Mouse (Mus musculus): Measurements from ENCODE around the gene Bap1. TPM values are rescaled to one million over a fixed set of nuclear protein-coding genes. Genes with fewer than 3 reads are reported as not detected.

The Bap1 gene
- total RNA-seq, 1 experiment, result 77.8 TPM

- H3K4me3 ChIP-seq (ENCODE audit: insufficient read depth in 1 of 2, low read depth in 1 of 2, low read length in 2 of 2, poor library complexity in 1 of 2, severe bottlenecking in 1 of 2), result peak overlapping the region; percentile 37 to 38; a peak in 3 of 4 replicates
- peak; percentile 88 for DNase-seq (ENCODE audit: low read depth, low spot score)
- H3K9ac ChIP-seq (ENCODE audit: insufficient read depth, low read depth, low read length, poor library complexity, severe bottlenecking), result peak overlapping the region; percentile 16
- in situ Hi-C loops (cut with MboI; ENCODE audit: low sequenced_read_pairs in 2 of 2, unreplicated experiment in 2 of 2), result no loop called here
- no peak overlapping the region for H3K27ac ChIP-seq (ENCODE audit: insufficient read depth, low read depth, low read length, poor library complexity, severe bottlenecking)
- peaks cover 0 to 5% of the 10 kb centered on the region in 2 experiments; a peak in 1 of 4 replicates for H3K4me1 ChIP-seq (ENCODE audit: control insufficient read depth in 2 of 2, insufficient read depth in 2 of 2, low read length in 2 of 2, poor library complexity in 1 of 2)
- H3K9me3 ChIP-seq (ENCODE audit: control insufficient read depth, insufficient read depth, low read depth, low read length), result no peaks in the 10 kb centered on the region
- TF ChIP-seq HCFC1 (IDR thresholded peaks at IDR 0.05; ENCODE audit: borderline replicate concordance, insufficient read depth, low read length) (no peak), MAFK (IDR thresholded peaks at IDR 0.05; ENCODE audit: insufficient read depth, low read depth, low read length) (no peak), CHD2 (IDR thresholded peaks at IDR 0.05; ENCODE audit: low read depth, low read length) (no peak), ZC3H11A (IDR thresholded peaks at IDR 0.05; ENCODE audit: borderline replicate concordance, low read depth, low read length) (no peak), ZNF384 (IDR thresholded peaks at IDR 0.05; ENCODE audit: low read depth, low read length) (no peak)
- H3K36me3 ChIP-seq (ENCODE audit: control insufficient read depth, insufficient read depth, low read length, poor library complexity, severe bottlenecking), result no peaks in the 10 kb centered on the region
Observed at GRCm38 (mm10) chr14:31233996-31234591, 17.2 kb upstream of the Bap1 start.

DNA sequence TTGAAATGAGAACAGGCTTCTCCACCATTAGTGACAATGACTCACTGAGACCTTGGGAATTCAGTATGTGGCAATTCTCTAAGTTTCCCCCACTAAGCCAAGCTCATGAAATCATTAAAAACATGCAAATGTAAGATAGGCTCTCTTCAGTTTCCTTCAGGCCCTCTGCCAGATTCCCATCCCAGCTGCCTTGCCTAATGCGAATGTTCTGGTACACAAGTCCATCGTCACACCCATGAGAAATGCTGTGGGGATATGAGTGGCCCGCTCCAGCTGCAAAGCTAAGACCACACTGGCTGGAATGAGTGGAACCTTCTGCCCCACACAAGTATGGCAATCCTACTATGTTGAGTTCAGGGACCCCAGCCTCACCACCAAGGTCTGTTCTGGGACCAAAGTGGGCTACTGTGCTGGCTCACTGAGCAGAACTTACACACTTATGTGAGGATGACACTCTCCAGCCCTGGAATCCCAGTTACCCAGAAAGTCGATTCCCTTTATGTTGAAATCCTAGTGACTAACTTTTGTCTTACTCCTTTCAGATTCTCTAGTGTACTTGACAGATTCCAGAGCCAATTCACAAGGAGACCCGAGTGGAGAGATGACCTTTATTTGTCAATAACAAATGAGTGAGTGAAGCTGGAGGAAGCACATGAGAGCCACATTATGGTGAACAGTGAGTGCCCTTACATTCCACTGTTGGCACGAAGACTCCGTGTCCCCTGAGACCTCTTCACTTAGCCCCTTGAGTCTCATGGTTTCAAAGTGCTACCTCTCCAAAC is 14.0 kb upstream of the Bap1 start:
- no peak for DNase-seq (ENCODE audit: low read depth, low spot score)
- Histone ChIP-seq H3K9ac (ENCODE audit: insufficient read depth, low read depth, low read length, poor library complexity, severe bottlenecking) (no peak overlapping the region), H3K36me3 (ENCODE audit: control insufficient read depth, insufficient read depth, low read length, poor library complexity, severe bottlenecking) (no peaks in the 10 kb centered on the region), H3K27ac (ENCODE audit: insufficient read depth, low read depth, low read length, poor library complexity, severe bottlenecking) (no peak overlapping the region), H3K4me1 (ENCODE audit: control insufficient read depth in 2 of 2, insufficient read depth in 2 of 2, low read length in 2 of 2, poor library complexity in 1 of 2) (peaks cover 0 to 5% of the 10 kb centered on the region in 2 experiments; a peak in 1 of 4 replicates), H3K4me3 (ENCODE audit: insufficient read depth in 1 of 2, low read depth in 1 of 2, low read length in 2 of 2, poor library complexity in 1 of 2, severe bottlenecking in 1 of 2) (no peak overlapping the region), H3K9me3 (ENCODE audit: control insufficient read depth, insufficient read depth, low read depth, low read length) (no peaks in the 10 kb centered on the region)
- no peak for TF ChIP-seq CHD2 (IDR thresholded peaks at IDR 0.05; ENCODE audit: low read depth, low read length)
- TF ChIP-seq ZC3H11A (IDR thresholded peaks at IDR 0.05; ENCODE audit: borderline replicate concordance, low read depth, low read length), result no peak
- TF ChIP-seq HCFC1 (IDR thresholded peaks at IDR 0.05; ENCODE audit: borderline replicate concordance, insufficient read depth, low read length), result no peak
- TF ChIP-seq ZNF384 (IDR thresholded peaks at IDR 0.05; ENCODE audit: low read depth, low read length), result no peak
- TF ChIP-seq MAFK (IDR thresholded peaks at IDR 0.05; ENCODE audit: insufficient read depth, low read depth, low read length), result no peak
- in situ Hi-C loops (cut with MboI; ENCODE audit: low sequenced_read_pairs in 2 of 2, unreplicated experiment in 2 of 2), result no loop called here

- Histone ChIP-seq H3K9ac (ENCODE audit: insufficient read depth, low read depth, low read length, poor library complexity, severe bottlenecking) (no peak overlapping the region), H3K4me1 (ENCODE audit: control insufficient read depth in 2 of 2, insufficient read depth in 2 of 2, low read length in 2 of 2, poor library complexity in 1 of 2) (no peaks in the 10 kb centered on the region), H3K9me3 (ENCODE audit: control insufficient read depth, insufficient read depth, low read depth, low read length) (no peaks in the 10 kb centered on the region), H3K27ac (ENCODE audit: insufficient read depth, low read depth, low read length, poor library complexity, severe bottlenecking) (no peak overlapping the region), H3K4me3 (ENCODE audit: insufficient read depth in 1 of 2, low read depth in 1 of 2, low read length in 2 of 2, poor library complexity in 1 of 2, severe bottlenecking in 1 of 2) (no peak overlapping the region), H3K36me3 (ENCODE audit: control insufficient read depth, insufficient read depth, low read length, poor library complexity, severe bottlenecking) (no peaks in the 10 kb centered on the region)
- in situ Hi-C loops (cut with MboI; ENCODE audit: low sequenced_read_pairs in 2 of 2, unreplicated experiment in 2 of 2), result no loop called here
- TF ChIP-seq ZNF384 (IDR thresholded peaks at IDR 0.05; ENCODE audit: low read depth, low read length) (no peak), MAFK (IDR thresholded peaks at IDR 0.05; ENCODE audit: insufficient read depth, low read depth, low read length) (no peak), HCFC1 (IDR thresholded peaks at IDR 0.05; ENCODE audit: borderline replicate concordance, insufficient read depth, low read length) (no peak), CHD2 (IDR thresholded peaks at IDR 0.05; ENCODE audit: low read depth, low read length) (no peak), ZC3H11A (IDR thresholded peaks at IDR 0.05; ENCODE audit: borderline replicate concordance, low read depth, low read length) (no peak)
- no peak for DNase-seq (ENCODE audit: low read depth, low spot score)
Observed at GRCm38 (mm10) chr14:31240528-31240927, 10.7 kb upstream of the Bap1 start.

- Histone ChIP-seq H3K4me3 (ENCODE audit: insufficient read depth in 1 of 2, low read depth in 1 of 2, low read length in 2 of 2, poor library complexity in 1 of 2, severe bottlenecking in 1 of 2) (no peak overlapping the region), H3K36me3 (ENCODE audit: control insufficient read depth, insufficient read depth, low read length, poor library complexity, severe bottlenecking) (no peaks in the 10 kb centered on the region), H3K27ac (ENCODE audit: insufficient read depth, low read depth, low read length, poor library complexity, severe bottlenecking) (no peak overlapping the region), H3K9me3 (ENCODE audit: control insufficient read depth, insufficient read depth, low read depth, low read length) (no peaks in the 10 kb centered on the region), H3K9ac (ENCODE audit: insufficient read depth, low read depth, low read length, poor library complexity, severe bottlenecking) (no peak overlapping the region), H3K4me1 (ENCODE audit: control insufficient read depth in 2 of 2, insufficient read depth in 2 of 2, low read length in 2 of 2, poor library complexity in 1 of 2) (no peaks in the 10 kb centered on the region)
- in situ Hi-C loops (cut with MboI; ENCODE audit: low sequenced_read_pairs in 2 of 2, unreplicated experiment in 2 of 2), result no loop called here
- no peak for TF ChIP-seq CHD2 (IDR thresholded peaks at IDR 0.05; ENCODE audit: low read depth, low read length)
- TF ChIP-seq MAFK (IDR thresholded peaks at IDR 0.05; ENCODE audit: insufficient read depth, low read depth, low read length), result no peak
- TF ChIP-seq ZC3H11A (IDR thresholded peaks at IDR 0.05; ENCODE audit: borderline replicate concordance, low read depth, low read length), result no peak
- no peak for TF ChIP-seq HCFC1 (IDR thresholded peaks at IDR 0.05; ENCODE audit: borderline replicate concordance, insufficient read depth, low read length)
- TF ChIP-seq ZNF384 (IDR thresholded peaks at IDR 0.05; ENCODE audit: low read depth, low read length), result no peak
- no peak for DNase-seq (ENCODE audit: low read depth, low spot score)
Observed at GRCm38 (mm10) chr14:31244777-31245176, 6.5 kb upstream of the Bap1 start.
